Mouse (Mus musculus) yolk sac, embryonic 10.5 days (tissue): ENCODE measurements around the gene Runx3.
"Not testable (repeated sequence)": the region's sequence is repeated elsewhere in the genome, so short reads cannot be mapped to it uniquely, and the experiment has no call there.

Experiments used
- DNase-seq: peaks from one replicate; pipeline ENCODE4 v3.0.0-alpha.2; 2017; ENCODE audit warnings: low spot score

Runx3 gene

DNA sequence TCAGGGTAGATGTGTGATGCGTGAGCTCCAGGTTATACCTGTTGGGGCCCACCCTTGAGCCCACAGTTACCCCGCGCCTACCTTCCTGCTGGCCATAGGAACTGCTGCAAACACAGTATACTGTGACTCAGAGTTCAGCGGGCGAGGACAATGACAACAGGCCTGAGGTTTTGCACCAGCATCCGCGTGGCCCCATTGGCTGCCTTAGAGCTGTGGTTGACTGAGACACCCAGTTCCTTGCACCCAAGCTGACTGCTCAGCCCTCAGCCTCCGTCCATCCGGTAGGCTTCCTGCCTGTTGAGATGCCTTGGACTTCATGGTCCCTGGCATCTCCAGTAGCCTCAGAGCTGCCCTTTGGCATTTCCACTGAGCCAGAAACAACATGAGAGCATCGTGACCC is 48.6 kb downstream of the Runx3 start:
- no peak for DNase-seq

DNA sequence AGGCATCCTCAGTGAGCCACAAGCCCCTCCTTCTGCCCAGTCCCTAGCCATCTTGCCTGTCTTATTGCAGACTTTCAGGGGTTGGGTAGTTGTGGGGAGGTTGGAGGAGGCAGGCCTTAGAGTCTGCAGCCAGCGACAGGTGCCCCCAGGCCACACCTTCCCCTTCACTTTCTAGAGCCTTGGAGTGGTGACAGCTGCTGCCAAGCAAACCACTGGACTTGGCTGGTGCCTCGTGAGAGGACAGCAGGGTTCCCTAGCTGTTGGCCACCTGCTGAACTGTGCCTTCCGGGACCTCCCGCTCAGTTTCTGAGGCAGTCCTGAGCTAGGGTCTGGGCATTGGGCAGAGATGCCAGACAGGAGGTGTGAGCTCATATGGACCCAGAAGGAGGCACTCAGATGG is 49.0 kb downstream of the Runx3 start:
- no peak for DNase-seq

DNA sequence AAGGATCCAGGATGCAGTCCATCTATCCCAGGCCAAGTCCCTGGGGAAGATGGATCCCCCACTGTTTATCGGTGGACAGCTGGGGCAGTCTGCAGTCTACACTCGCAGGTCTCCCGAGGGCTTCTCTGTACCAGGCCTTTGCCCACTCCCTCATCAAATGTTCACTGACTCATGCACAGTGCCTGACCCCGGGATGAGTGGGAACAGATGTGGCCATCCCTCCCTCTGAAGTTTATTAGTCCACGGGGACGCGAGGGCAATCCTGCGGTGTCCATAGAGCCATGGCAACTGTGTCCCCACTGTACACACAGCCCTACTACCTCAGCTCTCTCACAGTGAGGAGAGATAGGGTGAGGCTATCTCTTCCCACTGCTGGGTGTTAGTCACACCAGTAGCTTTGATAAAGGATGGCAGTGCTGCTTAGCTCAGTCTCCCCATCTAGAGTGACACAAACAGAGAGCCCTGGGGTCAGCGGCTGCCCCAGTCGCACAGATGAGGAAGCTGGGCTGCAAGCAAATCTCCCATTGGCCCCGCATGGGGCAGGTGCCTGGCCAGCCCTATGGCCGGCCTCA is 50.9 kb downstream of the Runx3 start:
- DNase-seq: no peak

DNA sequence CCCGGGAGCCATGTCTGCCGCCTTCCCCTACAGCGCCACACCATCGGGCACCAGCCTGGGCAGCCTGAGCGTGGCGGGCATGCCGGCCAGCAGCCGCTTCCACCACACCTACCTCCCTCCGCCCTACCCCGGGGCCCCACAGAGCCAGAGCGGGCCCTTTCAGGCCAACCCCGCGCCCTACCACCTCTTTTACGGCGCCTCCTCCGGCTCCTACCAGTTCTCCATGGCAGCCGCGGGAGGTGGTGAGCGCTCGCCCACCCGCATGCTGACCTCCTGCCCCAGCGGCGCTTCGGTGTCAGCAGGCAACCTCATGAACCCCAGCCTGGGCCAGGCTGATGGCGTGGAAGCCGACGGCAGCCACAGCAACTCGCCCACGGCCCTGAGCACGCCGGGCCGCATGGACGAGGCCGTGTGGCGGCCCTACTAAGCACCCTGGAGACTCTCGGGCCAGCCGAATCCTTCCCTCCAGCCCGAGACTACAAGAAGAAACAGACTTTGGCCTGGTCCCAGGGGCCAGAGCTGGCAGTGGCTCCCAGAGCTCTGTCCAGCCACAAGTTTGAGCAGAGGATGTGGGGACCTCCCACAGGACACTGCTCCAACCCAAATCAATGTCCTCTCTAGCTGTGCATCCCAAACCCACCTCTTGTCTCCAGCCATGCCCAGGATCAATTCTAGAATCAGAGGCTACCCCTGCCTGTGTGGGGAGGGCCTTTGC is 55.1 kb downstream of the Runx3 start:
- DNase-seq: no peak

DNA sequence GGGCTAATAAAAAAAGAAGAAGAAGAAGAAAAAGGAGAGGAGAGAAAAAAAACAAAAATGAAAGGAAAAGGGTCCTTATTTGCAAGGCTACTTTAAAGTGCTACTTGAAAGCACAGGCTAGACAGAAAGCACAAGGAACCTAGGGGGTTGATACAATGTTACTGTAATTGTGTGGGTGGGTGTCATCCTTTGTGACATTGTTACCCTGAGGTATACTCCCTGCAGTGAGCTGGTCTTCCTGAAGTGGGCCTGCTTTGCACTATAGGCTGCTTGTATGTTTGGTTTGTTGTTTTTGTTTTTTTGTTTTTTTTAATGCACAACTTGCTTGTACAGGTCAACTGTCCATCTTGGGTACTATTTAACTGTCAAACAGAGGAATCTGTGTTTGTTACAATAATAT is 57.1 kb downstream of the Runx3 start:
- DNase-seq: no peak

DNA sequence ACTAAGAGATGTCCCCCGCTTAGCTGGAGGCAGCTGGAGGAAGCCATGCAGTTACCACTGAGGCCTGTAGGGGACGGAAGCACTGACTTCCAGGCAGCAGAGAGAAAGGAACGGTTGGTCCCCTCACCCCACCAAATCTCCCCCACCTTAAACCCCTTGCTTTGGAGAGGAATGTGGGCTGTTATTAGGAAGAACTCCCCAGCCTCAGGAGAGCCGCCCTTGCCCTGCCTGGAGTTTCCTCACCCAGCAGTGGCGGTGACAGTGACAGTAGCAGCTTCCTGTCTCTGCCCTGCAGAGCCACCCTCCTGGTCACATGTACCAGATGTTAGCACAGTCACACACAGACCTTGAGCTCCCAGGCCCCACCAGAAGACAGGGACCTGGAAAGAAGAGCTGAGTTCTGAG is 58.6 kb downstream of the Runx3 start:
- DNase-seq: no peak

DNA sequence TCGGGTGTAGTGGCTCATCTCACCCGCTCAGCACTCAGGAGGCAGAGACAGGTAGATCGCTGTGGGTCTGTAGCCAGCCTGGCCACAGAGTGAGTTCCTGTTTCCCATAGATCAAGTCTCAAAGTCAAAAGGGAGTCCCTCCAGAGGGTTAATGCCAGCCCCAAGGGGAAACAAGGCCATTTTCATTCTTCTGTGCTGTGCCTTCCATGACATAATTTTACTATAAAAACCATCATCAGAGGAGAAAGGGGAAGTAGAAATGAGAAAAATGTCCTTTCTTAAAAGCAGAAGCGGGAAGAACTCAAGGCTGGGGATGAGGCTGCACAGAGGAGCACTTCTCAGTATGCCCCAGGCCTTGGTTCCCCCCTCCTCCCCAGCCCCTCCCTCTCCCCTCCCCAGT is 61.4 kb downstream of the Runx3 start:
- DNase-seq: no peak

DNA sequence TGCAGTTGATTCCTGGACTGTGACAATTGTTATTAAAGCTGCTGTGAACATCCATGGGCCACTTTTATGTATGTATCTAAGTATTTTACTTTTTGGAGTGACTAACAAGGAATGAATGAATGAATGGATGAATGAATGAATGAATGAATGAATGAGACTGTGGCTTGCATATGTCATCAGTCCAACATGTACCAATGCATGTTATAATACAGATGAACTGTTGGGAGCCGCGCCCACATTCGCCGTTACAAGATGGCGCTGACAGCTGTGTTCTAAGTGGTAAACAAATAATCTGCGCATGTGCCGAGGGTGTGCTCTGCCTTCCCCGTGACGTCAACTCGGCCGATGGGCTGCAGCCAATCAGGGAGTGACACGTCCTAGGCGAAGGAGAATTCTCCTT is 63.8 kb downstream of the Runx3 start:
- DNase-seq: not testable (repeated sequence)

DNA sequence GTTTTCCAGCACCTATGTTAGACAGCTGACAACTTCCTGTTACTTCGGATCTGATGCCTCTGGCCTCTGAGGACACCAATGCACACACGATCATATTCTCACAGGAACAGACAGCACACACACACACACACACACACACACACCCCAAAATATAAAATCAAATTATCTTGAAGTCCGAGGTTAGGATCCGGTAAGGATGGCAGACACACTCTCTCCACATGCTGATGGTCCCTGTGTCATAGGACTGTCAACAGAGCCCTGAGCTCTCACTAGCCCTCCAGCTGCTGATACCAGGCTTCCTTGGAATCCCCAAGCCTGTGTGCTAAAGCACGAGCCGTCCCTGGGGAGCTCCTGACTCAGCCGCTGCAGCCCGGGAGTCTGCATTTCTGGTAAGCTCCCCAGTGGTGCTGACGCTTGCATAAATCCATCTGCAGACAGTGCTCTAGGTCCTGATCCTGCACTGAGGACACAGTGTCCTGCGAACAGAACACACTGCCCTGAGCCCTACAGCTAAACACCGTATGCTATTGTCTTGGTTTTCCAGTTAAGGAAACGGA is 69.1 kb downstream of the Runx3 start:
- DNase-seq: no peak

DNA sequence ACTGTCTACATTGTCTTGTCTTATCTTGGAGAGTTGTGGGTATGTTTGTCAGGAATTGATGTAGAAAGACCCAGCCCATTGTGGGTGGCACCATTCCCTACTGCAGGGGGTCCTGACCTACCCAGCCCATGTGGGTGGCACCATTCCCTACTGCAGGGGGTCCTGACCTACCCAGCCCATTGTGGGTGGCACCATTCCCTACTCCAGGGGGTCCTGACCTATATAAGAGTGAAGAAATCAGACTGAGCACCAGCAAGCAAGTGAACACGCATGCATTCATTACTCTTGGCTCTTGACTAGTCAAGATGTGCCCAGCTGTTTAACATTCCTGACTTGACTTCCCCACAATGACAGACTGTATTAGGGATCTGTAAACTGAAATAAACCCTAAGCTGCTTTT is 69.9 kb downstream of the Runx3 start:
- DNase-seq: no peak

DNA sequence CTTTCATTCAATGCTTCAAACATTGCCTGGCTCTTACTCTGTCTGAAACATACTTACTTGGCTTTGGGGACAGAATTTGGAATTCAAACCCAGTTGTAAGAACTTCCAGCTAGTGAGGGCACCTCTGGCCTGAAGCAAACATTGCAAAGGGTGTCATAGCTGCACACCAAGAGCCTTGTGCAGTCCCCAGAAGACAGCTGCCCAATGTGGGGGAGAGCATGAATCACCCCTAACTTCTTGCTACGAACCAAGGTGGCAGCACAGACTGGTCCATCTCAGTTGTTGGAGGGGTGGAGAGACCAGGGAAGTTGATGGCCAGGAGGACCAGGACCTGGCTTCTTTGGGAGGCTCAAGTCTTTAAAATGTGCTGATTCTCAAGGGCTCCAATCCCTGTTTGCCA is 70.7 kb downstream of the Runx3 start:
- no peak for DNase-seq

DNA sequence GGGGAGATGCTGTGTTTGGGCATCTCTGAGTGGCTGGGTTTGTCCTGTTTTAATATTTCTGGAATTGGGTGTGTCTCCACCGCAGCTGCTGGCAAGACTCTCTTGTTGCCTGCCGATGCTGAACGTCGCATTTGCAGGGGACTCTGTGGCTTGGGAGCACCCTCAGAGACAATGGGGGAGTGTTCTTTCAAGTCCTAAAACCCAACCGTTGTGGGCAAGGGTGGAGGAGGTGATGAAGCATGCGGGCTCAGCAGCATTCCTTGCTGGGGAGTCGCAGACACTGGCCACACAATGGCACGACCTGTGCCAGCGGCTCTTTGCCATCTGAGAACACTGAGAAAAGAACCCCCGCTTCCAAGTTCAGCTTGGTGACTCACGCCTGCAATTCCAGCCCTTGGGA is 71.2 kb downstream of the Runx3 start:
- no peak for DNase-seq

DNA sequence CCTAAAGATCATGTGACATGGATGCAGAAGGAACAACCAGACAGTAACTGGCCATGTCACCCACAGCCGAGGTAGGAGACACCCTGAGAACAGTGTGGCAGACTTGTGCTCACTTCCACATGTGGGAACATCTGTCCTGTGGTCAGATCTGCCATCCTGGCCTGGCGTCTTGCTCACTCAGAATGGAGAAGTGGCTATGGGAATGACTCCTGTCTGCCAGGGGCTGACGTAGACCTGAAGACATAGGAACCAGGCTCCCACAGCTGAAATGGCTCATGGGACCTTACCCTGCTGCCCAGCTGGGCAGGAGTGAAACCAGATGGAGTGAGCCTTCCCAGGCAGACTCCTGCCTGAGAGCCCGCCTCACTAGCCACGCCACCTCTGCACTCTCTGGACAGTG is 72.4 kb downstream of the Runx3 start:
- DNase-seq: no peak

DNA sequence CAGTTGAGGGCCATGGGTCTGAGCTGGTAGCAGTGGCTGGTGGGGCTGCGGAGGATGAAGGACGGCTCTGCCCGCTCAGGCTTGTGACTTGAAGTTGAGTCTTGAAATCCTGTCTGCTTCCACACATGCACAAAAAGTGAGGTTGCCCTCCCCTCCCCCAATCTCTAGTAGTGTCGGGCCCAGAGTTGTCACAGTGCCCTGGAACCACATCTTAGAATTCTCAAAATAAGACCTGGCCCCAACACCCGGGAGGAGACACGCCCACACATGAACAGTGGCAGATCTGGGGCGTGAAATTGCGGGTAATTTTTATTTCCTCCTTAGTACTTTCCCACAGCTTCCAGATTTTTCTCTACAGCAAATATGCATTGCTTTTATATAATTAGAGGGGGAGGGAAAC is 77.4 kb downstream of the Runx3 start:
- no peak for DNase-seq

DNA sequence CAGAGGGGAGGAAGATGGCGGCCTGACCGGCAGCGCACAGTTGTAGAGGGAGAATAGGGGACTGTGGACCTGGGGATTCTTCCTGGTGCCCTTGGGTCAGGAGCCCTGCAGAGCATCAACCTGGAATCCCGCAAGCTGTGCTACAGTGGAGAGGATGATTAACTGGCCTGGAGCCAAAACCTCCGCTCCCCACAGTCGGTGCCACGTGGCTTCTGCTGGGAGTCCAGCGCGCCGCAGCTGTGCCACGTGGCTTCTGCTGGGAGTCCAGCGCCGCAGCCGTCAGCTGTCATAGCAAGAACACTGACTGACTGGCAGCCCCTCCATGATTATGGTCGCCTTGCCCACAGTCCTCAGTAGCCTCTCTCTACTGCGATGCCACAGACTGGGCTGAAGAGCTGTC is 81.3 kb downstream of the Runx3 start:
- no peak for DNase-seq

DNA sequence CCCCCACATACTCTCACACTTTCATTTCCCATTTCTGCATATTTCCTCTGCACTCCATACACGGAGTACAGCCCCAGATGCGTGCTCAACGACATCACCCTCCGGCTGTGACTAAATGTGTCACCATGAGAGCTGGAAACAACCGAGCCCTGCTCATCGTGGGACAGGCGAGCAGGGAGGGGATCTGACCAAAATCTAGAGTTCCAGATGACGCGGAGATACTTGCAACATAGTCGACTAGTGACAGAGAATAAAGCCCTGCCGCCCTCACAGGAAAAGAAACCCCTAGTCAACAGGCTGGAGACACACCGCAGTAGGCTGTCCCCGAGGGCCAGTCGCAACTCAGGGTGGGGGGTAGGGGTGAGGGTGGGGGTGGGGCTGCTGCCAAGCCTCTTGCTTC is 82.8 kb downstream of the Runx3 start:
- DNase-seq: peak; percentile 42

DNA sequence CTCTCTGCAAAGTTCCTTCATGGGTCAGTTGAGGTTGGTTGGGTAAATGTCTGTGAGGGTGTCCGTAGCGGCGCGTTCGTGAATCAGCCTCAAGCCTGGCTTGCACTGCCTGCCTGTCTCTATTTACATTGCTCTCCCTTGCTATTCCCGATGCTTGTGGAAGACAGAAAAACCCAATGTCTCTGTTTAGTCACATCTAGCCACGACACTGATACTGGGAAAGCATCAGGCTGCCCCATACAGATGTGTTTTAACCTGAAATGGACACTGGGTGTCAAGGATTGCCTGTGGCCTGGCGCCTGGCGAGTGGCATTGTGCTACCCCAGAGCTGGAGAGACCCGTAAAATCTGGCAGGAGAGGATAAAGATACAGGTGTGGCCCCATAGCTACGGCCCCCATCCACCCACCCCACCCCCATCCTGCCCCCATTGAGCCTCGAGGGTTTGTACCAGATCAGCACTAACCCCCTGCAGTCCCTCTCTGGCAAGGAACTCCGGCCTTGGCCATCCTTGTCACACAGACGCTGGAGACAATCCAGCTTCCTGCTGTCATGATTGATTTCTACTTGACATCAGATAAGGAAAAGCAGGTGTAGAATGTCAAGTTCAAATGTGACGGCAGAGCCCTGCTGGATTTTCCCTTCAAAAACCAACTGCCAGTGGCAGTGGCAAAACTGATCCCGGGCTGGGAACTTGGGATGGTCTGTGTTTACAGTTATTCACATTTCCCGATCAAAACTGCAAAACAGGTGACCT is 83.5 kb downstream of the Runx3 start:
- DNase-seq: no peak

DNA sequence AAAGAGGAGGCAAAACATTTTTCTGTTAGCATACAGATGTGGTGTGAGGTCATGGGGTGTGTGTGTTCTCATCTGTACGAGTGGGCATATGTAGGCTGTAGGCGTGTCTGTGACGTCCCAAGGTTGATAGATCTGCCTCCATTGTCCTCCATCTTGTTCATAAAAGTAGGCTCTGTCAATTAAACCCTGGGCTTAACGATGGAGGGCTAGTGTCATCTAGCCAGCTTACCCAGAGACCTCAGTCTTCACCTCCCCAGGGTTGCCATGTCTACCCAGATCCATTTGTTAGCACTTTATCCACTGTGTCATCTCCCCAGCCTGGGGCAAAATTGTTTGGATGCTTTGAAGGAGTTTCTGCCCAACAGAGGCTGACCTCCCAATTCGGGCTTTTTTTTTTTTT is 84.2 kb downstream of the Runx3 start:
- no peak for DNase-seq

DNA sequence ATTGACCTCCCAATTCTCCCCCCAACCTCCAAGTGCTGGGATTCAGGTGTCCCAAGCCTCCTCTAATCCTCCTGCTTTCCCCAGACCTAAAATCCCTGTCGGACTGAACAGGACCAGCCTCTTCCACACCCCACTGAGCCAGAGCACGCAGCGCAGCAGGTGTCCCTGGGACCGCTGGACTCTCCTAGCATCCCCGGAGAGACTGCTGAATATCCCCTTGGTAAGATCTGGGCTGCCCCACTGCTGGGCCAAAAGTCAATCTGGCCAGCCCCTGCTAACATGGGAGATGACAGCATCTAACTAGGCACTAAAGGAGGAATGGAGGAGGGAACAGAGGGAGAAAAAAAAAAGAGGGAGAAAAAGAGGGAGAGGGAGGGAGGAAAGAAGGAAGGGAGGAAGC is 84.8 kb downstream of the Runx3 start:
- DNase-seq: no peak

DNA sequence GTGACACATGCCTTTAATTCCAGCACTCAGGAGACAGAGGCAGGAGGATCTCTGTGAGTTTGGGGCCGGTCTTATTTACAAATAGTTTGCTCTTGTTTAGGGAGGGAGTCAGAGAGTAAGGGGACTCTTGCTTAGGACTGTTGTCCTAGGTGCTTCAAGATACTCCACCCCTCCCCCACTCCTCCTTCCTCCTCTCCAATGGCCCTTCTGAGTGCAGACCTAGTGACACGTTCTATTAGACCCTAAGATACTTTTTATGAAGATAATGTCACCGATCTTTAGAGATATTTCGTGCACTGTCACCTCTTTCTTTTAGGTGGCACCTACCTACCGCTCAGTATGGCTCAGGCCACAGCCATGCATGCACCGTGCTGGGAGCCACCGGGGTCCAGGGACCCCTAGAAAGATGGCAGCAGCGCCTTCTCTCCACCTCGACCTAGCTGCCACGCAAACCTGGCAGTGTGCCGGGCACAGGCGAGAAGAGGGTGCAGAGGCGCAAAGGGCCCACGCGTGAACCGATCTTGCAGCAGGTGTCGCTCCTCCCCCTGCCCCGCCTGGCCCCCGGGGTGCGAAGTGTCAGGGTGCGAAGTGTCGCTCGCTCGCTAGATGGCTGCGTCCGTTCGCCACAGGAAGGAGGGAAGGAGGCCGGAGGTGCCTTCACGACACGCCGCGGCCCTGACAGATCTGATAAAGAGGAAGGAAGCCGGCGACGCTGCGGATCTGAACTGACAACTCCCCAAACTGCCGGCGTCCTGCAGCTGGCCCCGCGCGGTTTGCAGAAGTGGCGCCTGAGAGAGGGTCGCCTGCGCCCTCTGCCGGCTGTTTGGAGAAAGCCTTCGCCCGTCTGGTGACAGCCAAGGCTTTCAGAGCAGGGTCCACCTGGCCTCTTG is 85.5 kb downstream of the Runx3 start:
- DNase-seq: peak; percentile 70

DNA sequence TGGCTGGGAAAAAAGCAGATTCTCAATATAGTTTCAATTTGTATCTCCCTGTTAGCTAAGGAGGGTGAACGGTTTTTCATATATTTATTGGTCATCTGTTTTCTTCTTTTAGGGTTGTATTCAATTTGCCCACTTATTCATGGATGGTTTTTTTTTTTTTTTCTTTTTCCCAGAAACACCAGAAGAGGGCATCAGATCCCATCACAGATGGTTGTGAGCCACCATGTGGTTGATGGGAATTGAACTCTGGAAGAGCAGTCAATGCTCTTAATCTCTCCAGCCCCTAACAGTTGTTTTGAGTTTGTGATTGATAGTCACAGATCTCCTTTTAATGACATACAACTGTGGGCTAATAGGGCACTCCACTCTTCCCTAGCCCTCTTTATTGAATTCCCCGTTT is 89.4 kb downstream of the Runx3 start:
- DNase-seq: no peak

DNA sequence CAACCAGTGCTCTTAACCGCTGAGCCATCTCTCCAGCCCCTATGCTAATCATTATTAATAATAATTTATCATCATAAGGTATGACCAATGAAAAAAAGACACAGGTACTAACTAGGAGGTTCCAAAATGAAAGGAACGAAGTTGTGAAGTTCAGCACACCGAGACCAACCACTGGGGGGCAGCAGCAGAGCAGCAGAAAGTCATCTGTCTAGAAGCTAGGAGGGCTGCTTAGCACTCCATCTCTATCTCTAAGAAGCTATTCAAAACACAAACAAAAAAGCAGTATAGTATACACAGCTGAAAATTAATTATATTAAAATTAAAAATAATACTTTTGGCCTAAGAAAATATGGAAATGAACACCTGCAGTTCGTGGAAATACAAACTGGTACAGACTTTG is 99.2 kb downstream of the Runx3 start:
- no peak for DNase-seq
